ENCODE assay signal across 8 mouse cellular contexts in genomic region chr7:49245537-49246239, GRCm38 (mm10).
DNase-seq lines count a peak whose midpoint lies in the region; ATAC-seq and TF ChIP-seq lines count a peak whose summit lies in the region.

No protein-coding gene starts in this region.

- peak overlapping the region; percentile 49 for H3K4me3 ChIP-seq in hindbrain, embryonic 11.5 days (ENCODE audit: low read depth, low read length)

- H3K4me2 ChIP-seq in hindbrain, embryonic 11.5 days (replicated peaks; ENCODE audit: low read depth, low read length): peak overlapping the region; percentile 96

- peak; percentile 72 for ATAC-seq in Patski
- ATAC-seq in hindbrain, embryonic 11.5 days (ENCODE audit: low FRiP score): peak; percentile 96

- H3K27me3 ChIP-seq in Patski: no peaks in the 10 kb centered on the region
- peaks cover 25% of the 10 kb centered on the region for H3K27me3 ChIP-seq in hindbrain, embryonic 11.5 days (ENCODE audit: control insufficient read depth, insufficient read depth, low read length)

- in situ Hi-C loops in Patski (cut with MboI; ENCODE audit: low pct_unique_long_range_greater_than_20kb): no loop called here

- no peaks in the 10 kb centered on the region for H3K36me3 ChIP-seq in hindbrain, embryonic 11.5 days (ENCODE audit: control insufficient read depth, insufficient read depth, low read length)

- no peaks in the 10 kb centered on the region for H3K9me3 ChIP-seq in hindbrain, embryonic 11.5 days (ENCODE audit: control insufficient read depth, low read length)

- H3K27ac ChIP-seq in hindbrain, embryonic 11.5 days (ENCODE audit: low read depth, low read length): 0 out of 2 replicates have a peak overlapping the region, but pooled peaks have one; percentile 76

- H3K4me1 ChIP-seq in hindbrain, embryonic 11.5 days (replicated peaks; ENCODE audit: control insufficient read depth, insufficient read depth, low read length): peaks cover 8% of the 10 kb centered on the region

- TF ChIP-seq CTCF in Patski (IDR thresholded peaks at IDR 0.05): no peak

- POLR2A ChIA-PET in Patski (lab: Charles Lee): interaction anchor here (0.8 to 3.7 kb wide), 7 partner anchors 13 to 113 kb away, joined by 3 to 13 read pairs (median 3); no protein-coding TSS in a partner anchor

- WGBS in hindbrain, embryonic 11.5 days: under 1% methylated on average over 47 of the region's 68 CpGs

- CTCF ChIA-PET in Patski (lab: Charles Lee): interaction anchor here (0.8 to 17.5 kb wide), 2 partner anchors 24 to 51 kb away, joined by 3 to 225 read pairs; no protein-coding TSS in a partner anchor

- no peak for DNase-seq in Patski (ENCODE audit: low read depth, low spot score)
- peak; percentile 94 for DNase-seq in cerebellum, adult 9-11 months
- peak; percentile 66 to 93 for DNase-seq in frontal cortex, adult 2 months (ENCODE audit: extremely low spot score in 1 of 2, low spot score in 1 of 2)
- DNase-seq in hindbrain, embryonic 11.5 days (ENCODE audit: low spot score): peak; percentile 96
- peak; percentile 92 to 93 for DNase-seq in layer of hippocampus, postnatal 14 days (ENCODE audit: low spot score in 2 of 2)
- peak; percentile 95 for DNase-seq in lung, postnatal 10 days
- peak; percentile 88 for DNase-seq in ovary, postnatal 14 days (ENCODE audit: low spot score)
- DNase-seq in thymus, postnatal 10 days (ENCODE audit: low spot score in 2 of 2): peak; percentile 70 to 84

- peak overlapping the region; percentile 73 for H3K9ac ChIP-seq in hindbrain, embryonic 11.5 days (ENCODE audit: low read depth, low read length)
